Mouse (Mus musculus): ENCODE results near the gene Gosr1. TPM values are rescaled to one million over a fixed set of nuclear protein-coding genes. Genes with fewer than 3 reads are reported as not detected.
A peak's percentile ranks its signal among the peaks of the same experiment; 100 is the strongest.

Gosr1 gene
- polyA plus RNA-seq, 1 experiment from 2014 or later = 10.1 TPM

DNA sequence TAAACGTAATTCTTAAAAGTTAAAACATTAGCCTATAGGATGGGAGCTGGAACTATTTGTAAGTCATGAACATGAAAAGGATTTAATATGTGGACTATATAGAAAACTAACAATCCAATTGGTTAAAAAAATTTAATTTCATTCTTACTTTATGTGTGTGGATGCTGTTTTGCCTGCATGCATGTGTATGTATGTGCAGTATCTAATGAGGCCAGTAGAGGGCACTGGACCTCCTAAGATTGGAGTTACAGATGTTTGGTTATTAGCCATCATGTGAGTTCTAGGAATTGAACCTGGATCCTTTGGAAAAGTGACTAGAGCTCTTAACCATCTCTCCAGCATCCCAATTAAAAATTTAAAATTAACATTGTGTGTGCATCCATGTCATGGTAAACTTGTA is 25.9 kb upstream of the Gosr1 start:
- no peak overlapping the region for H3K9ac ChIP-seq
- ATAC-seq (ENCODE audit: insufficient read depth) = no peak
- no peak overlapping the region for H3K4me3 ChIP-seq (replicated peaks)
- no peak overlapping the region for H3K27ac ChIP-seq (replicated peaks)
- no peak overlapping the region for H3K4me2 ChIP-seq
- no peaks in the 10 kb centered on the region for H3K4me1 ChIP-seq (replicated peaks)
- H3K36me3 ChIP-seq (replicated peaks) = peaks cover 64% of the 10 kb centered on the region
- H3K9me3 ChIP-seq (replicated peaks) = no peaks in the 10 kb centered on the region
- no peaks in the 10 kb centered on the region for H3K27me3 ChIP-seq
- WGBS (ENCODE audit: insufficient replicate concordance) = 87% methylated on average over 1 of the region's 1 CpGs

DNA sequence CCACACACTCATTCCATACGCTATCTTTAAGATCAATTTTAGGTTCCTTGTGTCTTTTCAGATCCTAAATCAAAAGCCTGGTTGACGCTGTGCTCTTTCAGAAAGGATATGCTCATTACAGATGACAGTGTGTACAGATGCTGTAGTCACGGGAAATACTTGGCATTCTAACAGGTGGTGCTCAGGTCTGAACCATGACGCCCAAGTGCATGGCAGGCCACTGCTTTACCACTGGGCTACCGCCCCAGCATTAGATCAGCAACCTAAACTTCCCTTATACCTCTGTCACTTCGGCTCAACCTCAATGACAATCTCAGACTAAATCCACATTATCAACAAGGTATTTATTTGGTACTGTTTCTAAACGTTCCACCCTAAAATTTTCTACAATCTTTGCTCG is 12.2 kb upstream of the Gosr1 start:
- H3K4me2 ChIP-seq = no peak overlapping the region
- no peak for ATAC-seq (ENCODE audit: insufficient read depth)
- WGBS (ENCODE audit: insufficient replicate concordance) = 72% methylated on average over 8 of the region's 8 CpGs

DNA sequence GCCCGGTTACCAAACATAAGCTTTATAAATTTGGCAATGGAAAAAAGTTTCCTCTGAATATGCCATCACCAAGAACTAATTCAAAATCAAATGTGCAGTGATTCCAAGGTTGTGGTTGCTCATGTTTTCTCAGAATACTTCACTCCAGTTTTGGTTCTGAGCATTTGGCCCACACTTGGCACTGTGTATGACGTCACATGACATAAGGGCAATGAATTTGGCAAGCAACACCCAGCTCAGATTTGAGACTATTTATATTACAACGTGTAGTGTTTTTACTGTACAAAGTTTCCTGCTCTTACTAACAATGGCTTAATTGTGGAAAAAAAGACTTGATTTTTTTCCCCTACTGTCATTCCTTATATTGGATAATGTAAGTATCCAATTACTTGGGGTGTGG is 10.4 kb upstream of the Gosr1 start:
- ATAC-seq (ENCODE audit: insufficient read depth) = no peak
- WGBS (ENCODE audit: insufficient replicate concordance) = 71% methylated on average over 3 of the region's 3 CpGs
- H3K9me3 ChIP-seq (replicated peaks) = no peaks in the 10 kb centered on the region
- H3K4me3 ChIP-seq (replicated peaks) = no peak overlapping the region
- no peaks in the 10 kb centered on the region for H3K27me3 ChIP-seq
- no peaks in the 10 kb centered on the region for H3K36me3 ChIP-seq (replicated peaks)
- H3K4me2 ChIP-seq = no peak overlapping the region
- no peak overlapping the region for H3K27ac ChIP-seq (replicated peaks)
- no peak overlapping the region for H3K9ac ChIP-seq
- no peaks in the 10 kb centered on the region for H3K4me1 ChIP-seq (replicated peaks)

More for the DNA sequence above, 12.2 kb upstream of the Gosr1 start:
- Histone ChIP-seq H3K27ac (replicated peaks) (no peak overlapping the region), H3K4me3 (replicated peaks) (no peak overlapping the region), H3K4me1 (replicated peaks) (no peaks in the 10 kb centered on the region), H3K36me3 (replicated peaks) (peaks cover 10% of the 10 kb centered on the region), H3K27me3 (no peaks in the 10 kb centered on the region), H3K9ac (no peak overlapping the region), H3K9me3 (replicated peaks) (no peaks in the 10 kb centered on the region)

DNA sequence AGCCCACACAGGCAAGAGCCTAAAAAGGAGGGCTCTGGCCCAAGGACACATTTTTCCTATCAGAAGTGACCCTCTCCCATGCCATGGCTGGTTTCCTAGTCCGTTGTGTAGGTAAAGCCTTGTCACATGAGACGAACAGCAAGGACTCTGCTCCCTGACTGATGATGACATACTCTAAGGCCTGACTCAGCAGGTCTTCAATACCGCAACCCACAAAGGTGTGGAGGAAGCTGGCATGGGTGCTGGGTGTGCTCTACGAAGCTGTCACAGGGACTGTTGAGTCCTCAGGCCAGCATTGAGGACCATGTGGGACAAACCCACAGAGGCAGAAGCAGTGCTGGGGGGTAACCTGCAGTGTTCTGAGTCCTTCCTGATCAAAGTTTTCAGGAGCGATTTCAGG is 7.2 kb upstream of the Gosr1 start:
- H3K9me3 ChIP-seq (replicated peaks) = no peaks in the 10 kb centered on the region
- no peak overlapping the region for H3K4me3 ChIP-seq (replicated peaks)
- no peaks in the 10 kb centered on the region for H3K4me1 ChIP-seq (replicated peaks)
- no peak for ATAC-seq (ENCODE audit: insufficient read depth)
- H3K27ac ChIP-seq (replicated peaks) = no peak overlapping the region
- no peak overlapping the region for H3K4me2 ChIP-seq
- no peaks in the 10 kb centered on the region; the same call in 1 of the 2 replicates for H3K27me3 ChIP-seq
- 63% methylated on average over 5 of the region's 5 CpGs for WGBS (ENCODE audit: insufficient replicate concordance)
- no peaks in the 10 kb centered on the region for H3K36me3 ChIP-seq (replicated peaks)
- no peak overlapping the region for H3K9ac ChIP-seq

DNA sequence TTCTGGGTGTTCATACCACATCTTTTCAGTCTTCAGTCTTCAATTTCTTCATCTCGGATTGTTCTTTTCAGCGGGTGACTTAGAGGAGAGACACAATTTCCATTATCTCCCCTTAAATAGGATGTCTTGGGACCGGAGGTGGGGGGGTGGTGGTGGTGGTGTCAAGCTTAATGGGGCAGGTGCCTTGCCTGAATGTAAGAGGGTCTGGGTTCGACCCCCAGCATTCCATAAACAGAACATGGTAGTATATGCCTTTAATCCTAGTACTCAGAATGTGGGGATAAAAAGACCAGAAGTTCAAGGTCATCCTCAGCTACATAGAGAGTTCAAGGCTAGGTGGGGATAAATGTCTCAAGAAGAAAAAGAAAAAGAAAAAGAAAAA is 353 bp upstream of the Gosr1 start:
- Histone ChIP-seq H3K4me1 (replicated peaks) (peaks cover 7% of the 10 kb centered on the region), H3K4me2 (peak overlapping the region; percentile 55), H3K27ac (replicated peaks) (no peak overlapping the region), H3K36me3 (replicated peaks) (peaks cover 19% of the 10 kb centered on the region), H3K27me3 (peaks cover 2% of the 10 kb centered on the region), H3K9ac (no peak overlapping the region; the same call in 1 of the 2 replicates), H3K4me3 (replicated peaks) (peak overlapping the region; percentile 80), H3K9me3 (replicated peaks) (no peaks in the 10 kb centered on the region)
- WGBS (ENCODE audit: insufficient replicate concordance) = 7% methylated on average over 4 of the region's 4 CpGs
- 0 out of 2 replicates have a peak, but pooled peaks have one; percentile 3 for ATAC-seq (ENCODE audit: insufficient read depth)

DNA sequence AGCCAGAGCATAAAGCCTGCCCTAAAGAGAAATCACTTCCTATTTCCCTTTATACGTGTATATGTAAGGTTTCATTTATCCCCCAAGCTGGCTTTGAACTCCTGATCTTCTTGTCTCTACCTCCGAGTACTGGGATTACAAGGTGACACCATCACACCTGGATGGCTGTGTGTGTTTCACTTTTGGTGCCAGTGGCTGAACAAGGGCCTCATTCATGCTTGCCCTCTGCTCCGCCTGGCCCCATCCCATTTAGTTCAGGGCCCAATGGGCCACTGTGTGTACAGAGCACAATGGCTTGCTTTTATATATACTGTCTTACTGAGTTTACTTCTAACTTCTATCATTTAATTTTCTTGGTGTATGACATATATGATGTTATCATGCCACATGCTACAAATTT is 11.1 kb downstream of the Gosr1 start:
- no peak overlapping the region for H3K27ac ChIP-seq (replicated peaks)
- H3K27me3 ChIP-seq = no peaks in the 10 kb centered on the region
- no peaks in the 10 kb centered on the region for H3K9me3 ChIP-seq (replicated peaks)
- no peak overlapping the region for H3K9ac ChIP-seq
- no peak for ATAC-seq (ENCODE audit: insufficient read depth)
- 85% methylated on average over 3 of the region's 3 CpGs for WGBS (ENCODE audit: insufficient replicate concordance)
- H3K4me2 ChIP-seq = no peak overlapping the region
- H3K4me1 ChIP-seq (replicated peaks) = no peaks in the 10 kb centered on the region
- H3K36me3 ChIP-seq (replicated peaks) = peaks cover 81% of the 10 kb centered on the region
- H3K4me3 ChIP-seq (replicated peaks) = no peak overlapping the region

DNA sequence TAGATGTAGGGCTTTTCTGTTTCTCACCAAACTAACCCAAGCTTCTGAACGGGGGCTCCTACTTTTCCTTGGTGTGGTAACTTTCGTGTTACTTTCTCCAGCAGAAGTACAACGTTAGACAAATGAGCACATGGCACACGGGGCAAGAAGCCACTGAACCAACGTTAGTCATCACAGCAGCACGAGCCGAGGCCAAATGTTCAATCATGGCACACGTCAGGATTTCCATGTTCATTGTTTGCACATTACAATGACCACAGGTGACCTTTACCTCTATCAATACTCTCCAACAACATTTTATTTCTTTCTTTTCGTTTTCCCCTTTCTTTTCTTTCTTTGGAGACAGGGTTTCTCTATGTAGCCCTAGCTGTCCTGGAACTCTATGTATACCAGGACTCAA is 14.6 kb downstream of the Gosr1 start:
- Histone ChIP-seq H3K27me3 (no peaks in the 10 kb centered on the region), H3K27ac (replicated peaks) (no peak overlapping the region), H3K9ac (no peak overlapping the region), H3K4me2 (no peak overlapping the region), H3K4me3 (replicated peaks) (no peak overlapping the region), H3K4me1 (replicated peaks) (no peaks in the 10 kb centered on the region), H3K9me3 (replicated peaks) (no peaks in the 10 kb centered on the region), H3K36me3 (replicated peaks) (peaks cover 84% of the 10 kb centered on the region)
- no peak for ATAC-seq (ENCODE audit: insufficient read depth)
- 80% methylated on average over 9 of the region's 9 CpGs for WGBS (ENCODE audit: insufficient replicate concordance)

DNA sequence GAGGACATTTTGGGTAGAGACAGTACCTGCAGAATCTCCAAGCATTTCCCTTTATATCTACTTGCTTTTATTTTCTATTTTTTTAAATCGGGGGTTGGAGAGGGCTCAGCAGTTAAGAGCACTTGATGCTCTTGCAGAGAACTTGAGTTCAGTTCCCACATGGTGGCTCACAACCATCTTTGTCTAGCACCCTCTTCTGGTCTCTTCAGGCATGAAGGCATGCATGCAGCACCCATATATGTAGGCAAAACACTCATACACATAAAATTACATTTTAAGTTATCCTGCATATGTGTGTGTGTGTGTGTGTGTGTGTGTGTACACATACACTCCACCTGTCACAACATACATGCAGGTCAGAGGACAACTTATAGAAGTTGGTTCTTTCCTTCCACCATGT is 17.5 kb downstream of the Gosr1 start:
- H3K27ac ChIP-seq (replicated peaks) = no peak overlapping the region
- H3K4me1 ChIP-seq (replicated peaks) = no peaks in the 10 kb centered on the region
- no peak for ATAC-seq (ENCODE audit: insufficient read depth)
- H3K9ac ChIP-seq = no peak overlapping the region
- no peaks in the 10 kb centered on the region for H3K27me3 ChIP-seq
- no peak overlapping the region for H3K4me3 ChIP-seq (replicated peaks)
- peaks cover 79% of the 10 kb centered on the region for H3K36me3 ChIP-seq (replicated peaks)
- 73% methylated on average over 1 of the region's 1 CpGs for WGBS (ENCODE audit: insufficient replicate concordance)
- no peaks in the 10 kb centered on the region for H3K9me3 ChIP-seq (replicated peaks)
- H3K4me2 ChIP-seq = no peak overlapping the region

DNA sequence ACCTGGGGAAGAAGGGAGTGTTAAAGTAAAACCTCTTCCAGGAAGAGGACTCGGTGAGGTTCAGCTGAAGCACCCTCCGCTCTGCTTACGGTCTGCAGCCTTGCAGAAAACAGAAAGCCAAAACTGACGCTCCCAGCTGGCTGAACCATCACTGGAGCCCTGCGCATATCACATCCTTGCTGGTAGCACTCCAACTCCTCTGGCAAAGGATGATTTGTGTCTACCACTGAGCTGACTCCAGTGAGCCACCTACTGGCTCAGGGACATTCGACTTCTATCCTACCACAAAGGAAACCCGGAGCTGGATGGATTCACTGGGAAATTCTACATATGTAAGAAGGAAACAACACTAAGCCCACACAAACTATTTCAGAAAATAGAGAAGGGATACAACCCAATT is 18.8 kb downstream of the Gosr1 start:
- H3K36me3 ChIP-seq (replicated peaks) = peaks cover 69% of the 10 kb centered on the region

DNA sequence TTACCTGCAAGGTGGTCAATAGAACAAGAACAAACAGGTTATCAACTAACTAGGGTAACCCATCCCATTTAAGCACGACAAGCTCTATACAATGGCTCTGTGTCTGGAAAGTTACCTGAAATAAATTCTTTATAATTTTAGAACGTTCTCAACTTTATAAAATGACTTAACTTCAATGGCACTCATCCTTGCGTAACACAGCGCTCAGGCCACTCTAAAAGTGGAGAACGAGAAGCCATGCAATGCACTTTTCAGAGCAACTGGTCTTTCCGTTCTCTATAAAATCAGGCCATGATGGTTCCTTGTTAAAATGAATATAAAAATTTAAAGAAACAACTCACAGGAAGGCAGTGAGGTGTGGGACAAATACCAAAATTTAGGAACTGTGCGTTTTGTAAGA is 20.9 kb downstream of the Gosr1 start:
- Histone ChIP-seq H3K9me3 (replicated peaks) (no peaks in the 10 kb centered on the region), H3K27ac (replicated peaks) (no peak overlapping the region), H3K4me2 (no peak overlapping the region), H3K4me1 (replicated peaks) (no peaks in the 10 kb centered on the region), H3K9ac (no peak overlapping the region), H3K27me3 (no peaks in the 10 kb centered on the region), H3K4me3 (replicated peaks) (no peak overlapping the region), H3K36me3 (replicated peaks) (peaks cover 55% of the 10 kb centered on the region)
- no peak for ATAC-seq (ENCODE audit: insufficient read depth)
- 88% methylated on average over 7 of the region's 7 CpGs for WGBS (ENCODE audit: insufficient replicate concordance)

More for the DNA sequence above, 18.8 kb downstream of the Gosr1 start:
- Histone ChIP-seq H3K27me3 (no peaks in the 10 kb centered on the region), H3K9ac (no peak overlapping the region), H3K4me1 (replicated peaks) (no peaks in the 10 kb centered on the region), H3K4me2 (no peak overlapping the region), H3K27ac (replicated peaks) (no peak overlapping the region), H3K4me3 (replicated peaks) (no peak overlapping the region), H3K9me3 (replicated peaks) (no peaks in the 10 kb centered on the region)
- ATAC-seq (ENCODE audit: insufficient read depth) = no peak
- 72% methylated on average over 7 of the region's 7 CpGs for WGBS (ENCODE audit: insufficient replicate concordance)

DNA sequence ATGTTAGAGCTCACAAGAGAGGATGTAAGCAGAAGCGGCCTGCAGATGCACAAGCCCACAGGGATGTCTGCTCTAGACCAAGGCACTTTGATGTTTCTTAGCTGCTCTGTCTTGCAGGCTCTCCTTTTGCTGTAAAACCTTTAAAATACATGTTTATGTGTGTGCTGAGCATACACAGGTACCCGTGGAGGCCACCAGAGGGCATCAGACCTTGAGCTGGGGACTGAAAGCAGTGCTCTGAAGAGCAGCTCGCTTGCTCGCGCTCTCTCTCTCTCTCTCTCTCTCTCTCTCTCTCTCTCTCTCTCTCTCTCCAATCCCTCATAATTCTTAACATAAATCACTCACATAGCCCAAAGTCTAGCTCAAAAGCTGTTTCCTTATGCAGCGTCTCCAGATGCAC is 24.3 kb downstream of the Gosr1 start:
- ATAC-seq (ENCODE audit: insufficient read depth) = no peak
- no peak overlapping the region for H3K27ac ChIP-seq (replicated peaks)
- H3K27me3 ChIP-seq = no peaks in the 10 kb centered on the region
- H3K4me2 ChIP-seq = no peak overlapping the region
- peaks cover 44% of the 10 kb centered on the region for H3K36me3 ChIP-seq (replicated peaks)
- 62% methylated on average over 6 of the region's 6 CpGs for WGBS (ENCODE audit: insufficient replicate concordance)
- no peaks in the 10 kb centered on the region for H3K4me1 ChIP-seq (replicated peaks)
- no peak overlapping the region for H3K4me3 ChIP-seq (replicated peaks)
- H3K9ac ChIP-seq = no peak overlapping the region
- H3K9me3 ChIP-seq (replicated peaks) = no peaks in the 10 kb centered on the region

DNA sequence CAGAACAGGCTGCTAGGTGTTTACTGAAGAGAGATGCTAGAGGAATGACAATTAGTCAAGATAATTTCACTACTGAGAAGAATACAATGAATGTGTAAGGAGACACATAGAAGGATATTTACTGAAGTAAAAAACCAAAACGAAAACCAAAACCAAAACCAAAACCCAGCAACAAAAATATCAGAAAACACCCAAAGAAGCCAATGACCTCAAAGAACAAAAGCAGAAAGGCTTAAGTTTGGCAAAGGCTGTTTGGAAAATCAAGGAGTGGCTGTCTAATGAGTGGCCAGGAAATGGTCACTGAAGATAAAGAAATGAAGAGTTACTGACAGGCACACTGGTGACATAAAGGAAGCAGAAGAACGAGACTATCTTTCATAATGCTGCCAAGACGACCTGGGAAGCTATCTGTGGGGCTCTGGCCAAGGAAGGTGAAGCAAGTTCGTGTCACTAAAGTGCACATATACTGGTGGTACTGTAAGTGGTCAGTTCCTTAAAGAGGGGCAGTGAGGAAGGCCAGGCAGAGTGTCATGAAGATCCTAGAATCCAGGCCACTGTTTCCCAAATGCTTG is 27.5 kb downstream of the Gosr1 start:
- H3K4me1 ChIP-seq (replicated peaks) = no peaks in the 10 kb centered on the region
- H3K4me3 ChIP-seq (replicated peaks) = no peak overlapping the region
- H3K27ac ChIP-seq (replicated peaks) = no peak overlapping the region
- no peak for ATAC-seq (ENCODE audit: insufficient read depth)
- H3K9me3 ChIP-seq (replicated peaks) = no peaks in the 10 kb centered on the region
- H3K27me3 ChIP-seq = no peaks in the 10 kb centered on the region
- peaks cover 44% of the 10 kb centered on the region for H3K36me3 ChIP-seq (replicated peaks)
- H3K9ac ChIP-seq = no peak overlapping the region
- no peak overlapping the region for H3K4me2 ChIP-seq
- WGBS (ENCODE audit: insufficient replicate concordance) = 31% methylated on average over 4 of the region's 4 CpGs

Measured in liver, embryonic 15.5 days (tissue).